Mouse (Mus musculus) CH12.LX (cell line): ENCODE results near the gene Serpina3k. TPM values are rescaled to one million over a fixed set of nuclear protein-coding genes. Genes with fewer than 3 reads are reported as not detected.
"Not testable (repeated sequence)": the region's sequence is repeated elsewhere in the genome, so short reads cannot be mapped to it uniquely, and the experiment has no call there.

Experiments used
- DNase-seq: peaks from one replicate; pipeline ENCODE4 v3.0.0-alpha.2; 2013; ENCODE audit errors: extremely low read depth
- H3K27ac ChIP-seq: 2 replicates; pipeline ENCODE4 v1.5.1; 2012; ENCODE audit warnings: low read depth, mild to moderate bottlenecking, control low read depth, moderate library complexity; ENCODE audit not compliant: insufficient read depth
- H3K27me3 ChIP-seq: replicated peaks from 2 replicates; pipeline ENCODE3; 2012; ENCODE audit warnings: inconsistent platforms
- H3K36me3 ChIP-seq, 2 experiments: replicated peaks in 1 of 2; 2 replicates each; pipeline versions ENCODE3 to v1.6.1; 2012; ENCODE audit warnings: inconsistent platforms in 1 of 2, low read length in 1 of 2, mild to moderate bottlenecking in 1 of 2, mixed read lengths in 1 of 2, moderate library complexity in 1 of 2; ENCODE audit not compliant: control insufficient read depth in 1 of 2, insufficient read depth in 1 of 2
- H3K4me1 ChIP-seq, 2 experiments: 2 replicates each; pipeline ENCODE4 v1.6.1; 2012; ENCODE audit warnings: inconsistent platforms in 1 of 2, moderate library complexity in 1 of 2; ENCODE audit not compliant: insufficient read depth in 2 of 2, control insufficient read depth in 1 of 2
- H3K4me2 ChIP-seq: 2 replicates; pipeline ENCODE4 v1.6.1; 2012; ENCODE audit warnings: low read depth, mild to moderate bottlenecking, control low read depth; ENCODE audit not compliant: poor library complexity, insufficient read depth, severe bottlenecking
- H3K4me3 ChIP-seq, 3 experiments: fragments of 150-350 bp in 1 of 3; sonication (generic) in 1 of 3; replicated peaks in 1 of 3; 2 replicates each; pipeline versions ENCODE3 to v1.5.1; 2011 to 2012; ENCODE audit warnings: low read depth in 2 of 3, low read length in 2 of 3, mild to moderate bottlenecking in 2 of 3, moderate library complexity in 2 of 3, control low read depth in 1 of 3, improper control_type of control experiment in 1 of 3, inconsistent platforms in 1 of 3, mixed read lengths in 1 of 3; ENCODE audit not compliant: poor library complexity in 1 of 3
- H3K79me2 ChIP-seq: replicated peaks from 2 replicates; pipeline ENCODE4 v1.6.1; 2012; ENCODE audit warnings: mild to moderate bottlenecking, moderate library complexity; ENCODE audit not compliant: control insufficient read depth, poor library complexity, insufficient read depth, severe bottlenecking; ENCODE audit errors: extremely low read depth
- H3K9ac ChIP-seq: 2 replicates; pipeline ENCODE4 v1.6.1; 2012; ENCODE audit warnings: low read depth, mild to moderate bottlenecking, control low read depth, moderate library complexity; ENCODE audit not compliant: insufficient read depth
- H3K9me3 ChIP-seq: replicated peaks from 2 replicates; pipeline ENCODE3; 2012; ENCODE audit warnings: low read length, inconsistent platforms, mixed read lengths
- BHLHE40 ChIP-seq: IDR thresholded peaks from 2 replicates; pipeline ENCODE4 v1.6.1; 2011; ENCODE audit warnings: mild to moderate bottlenecking, low read depth, low read length, improper control_type of control experiment
- CHD1 ChIP-seq: IDR thresholded peaks from 2 replicates; pipeline ENCODE4 v1.6.1; 2012; ENCODE audit warnings: low read depth, low read length, improper control_type of control experiment, inconsistent platforms
- CHD2 ChIP-seq: IDR thresholded peaks from 2 replicates; pipeline ENCODE4 v1.6.1; 2011; ENCODE audit warnings: low read length, improper control_type of control experiment
- CTCF ChIP-seq, 2 experiments: IDR thresholded peaks in 1 of 2; conservative IDR thresholded peaks in 1 of 2; 2 replicates each; pipeline ENCODE4 v1.5.1; 2011 to 2012; ENCODE audit warnings: low read depth in 2 of 2, low read length in 2 of 2, improper control_type of control experiment in 1 of 2, inconsistent platforms in 1 of 2, mild to moderate bottlenecking in 1 of 2, moderate library complexity in 1 of 2
- E2F4 ChIP-seq: IDR thresholded peaks from 2 replicates; pipeline ENCODE4 v1.6.1; 2011; ENCODE audit warnings: low read depth, low read length, improper control_type of control experiment; ENCODE audit not compliant: insufficient replicate concordance
- EP300 ChIP-seq: IDR thresholded peaks from 2 replicates; pipeline ENCODE4 v1.6.1; 2011; ENCODE audit warnings: low read length, improper control_type of control experiment
- ETS1 ChIP-seq: conservative IDR thresholded peaks from 2 replicates; pipeline ENCODE4 v1.6.1; 2012; ENCODE audit warnings: low read depth, mild to moderate bottlenecking, inconsistent platforms, low read length, improper control_type of control experiment, moderate library complexity
- GABPA ChIP-seq: IDR thresholded peaks from 2 replicates; pipeline ENCODE4 v1.6.1; 2012; ENCODE audit warnings: low read depth, low read length, improper control_type of control experiment, inconsistent platforms; ENCODE audit not compliant: insufficient replicate concordance
- HCFC1 ChIP-seq: IDR thresholded peaks from 2 replicates; pipeline ENCODE4 v1.6.1; 2012; ENCODE audit warnings: low read depth, mild to moderate bottlenecking, inconsistent platforms, low read length, improper control_type of control experiment
- IRF4 ChIP-seq: IDR thresholded peaks from 2 replicates; pipeline ENCODE4 v1.6.1; 2014; ENCODE audit warnings: low read depth, mild to moderate bottlenecking, inconsistent platforms, low read length, improper control_type of control experiment
- JUN ChIP-seq: IDR thresholded peaks from 2 replicates; pipeline ENCODE4 v1.6.1; 2011; ENCODE audit warnings: low read depth, mild to moderate bottlenecking, low read length, improper control_type of control experiment, moderate library complexity; ENCODE audit not compliant: insufficient read depth
- JUND ChIP-seq: conservative IDR thresholded peaks from 2 replicates; pipeline ENCODE4 v1.6.1; 2011; ENCODE audit warnings: low read depth, low read length, improper control_type of control experiment
- KAT2A ChIP-seq: IDR thresholded peaks from 2 replicates; pipeline ENCODE4 v1.6.1; 2012; ENCODE audit warnings: low read length, improper control_type of control experiment, inconsistent platforms; ENCODE audit not compliant: insufficient replicate concordance
- MAFK ChIP-seq: IDR thresholded peaks from 2 replicates; pipeline ENCODE4 v1.6.1; 2011; ENCODE audit warnings: low read length, improper control_type of control experiment; ENCODE audit not compliant: insufficient replicate concordance
- MAX ChIP-seq: IDR thresholded peaks from 2 replicates; pipeline ENCODE4 v1.6.1; 2011; ENCODE audit warnings: low read length, improper control_type of control experiment
- MAZ ChIP-seq: IDR thresholded peaks from 2 replicates; pipeline ENCODE4 v1.6.1; 2012; ENCODE audit warnings: low read depth, mild to moderate bottlenecking, inconsistent platforms, low read length, improper control_type of control experiment, moderate library complexity
- MXI1 ChIP-seq: IDR thresholded peaks from 2 replicates; pipeline ENCODE4 v1.6.1; 2011; ENCODE audit warnings: mild to moderate bottlenecking, low read depth, low read length, improper control_type of control experiment
- MYC ChIP-seq: IDR thresholded peaks from 2 replicates; pipeline ENCODE4 v1.6.1; 2011; ENCODE audit warnings: low read depth, mild to moderate bottlenecking, improper control_type of control experiment, low read length
- NRF1 ChIP-seq: IDR thresholded peaks from 2 replicates; pipeline ENCODE4 v1.6.1; 2014; ENCODE audit warnings: low read depth, mild to moderate bottlenecking, inconsistent platforms, low read length, improper control_type of control experiment, moderate library complexity
- PAX5 ChIP-seq: IDR thresholded peaks from 2 replicates; pipeline ENCODE4 v1.6.1; 2012; ENCODE audit warnings: low read length, inconsistent platforms, mixed read lengths
- POLR2A ChIP-seq: IDR thresholded peaks from 2 replicates; pipeline ENCODE4 v1.6.1; 2011; ENCODE audit warnings: low read depth, mild to moderate bottlenecking, improper control_type of control experiment, low read length
- POLR2AphosphoS2 ChIP-seq: IDR thresholded peaks from 2 replicates; pipeline ENCODE4 v1.6.1; 2011; ENCODE audit warnings: low read depth, low read length, improper control_type of control experiment
- RAD21 ChIP-seq: IDR thresholded peaks from 2 replicates; pipeline ENCODE4 v1.6.1; 2011; ENCODE audit warnings: low read depth, mild to moderate bottlenecking, low read length, improper control_type of control experiment, moderate library complexity
- RCOR1 ChIP-seq: conservative IDR thresholded peaks from 2 replicates; pipeline ENCODE4 v1.6.1; 2012; ENCODE audit warnings: low read depth, mild to moderate bottlenecking, inconsistent platforms, low read length, improper control_type of control experiment
- SIN3A ChIP-seq: IDR thresholded peaks from 2 replicates; pipeline ENCODE4 v1.6.1; 2012; ENCODE audit warnings: low read length, improper control_type of control experiment, inconsistent platforms
- SMC3 ChIP-seq: IDR thresholded peaks from 2 replicates; pipeline ENCODE4 v1.6.1; 2011; ENCODE audit warnings: low read depth, low read length, improper control_type of control experiment
- TBP ChIP-seq: conservative IDR thresholded peaks from 2 replicates; pipeline ENCODE4 v1.6.1; 2011; ENCODE audit warnings: low read depth, low read length, improper control_type of control experiment
- UBTF ChIP-seq: IDR thresholded peaks from 2 replicates; pipeline ENCODE4 v1.6.1; 2012; ENCODE audit warnings: low read depth, mild to moderate bottlenecking, inconsistent platforms, low read length, improper control_type of control experiment, moderate library complexity
- USF1 ChIP-seq: IDR thresholded peaks from 2 replicates; pipeline ENCODE4 v1.6.1; 2014; ENCODE audit warnings: low read depth, mild to moderate bottlenecking, inconsistent platforms, low read length, improper control_type of control experiment
- USF2 ChIP-seq: conservative IDR thresholded peaks from 2 replicates; pipeline ENCODE4 v1.6.1; 2011; ENCODE audit warnings: low read depth, low read length, improper control_type of control experiment
- ZC3H11A ChIP-seq: IDR thresholded peaks from 2 replicates; pipeline ENCODE4 v1.6.1; 2012; ENCODE audit warnings: low read depth, mild to moderate bottlenecking, inconsistent platforms, low read length, improper control_type of control experiment
- ZKSCAN1 ChIP-seq: IDR thresholded peaks from 2 replicates; pipeline ENCODE4 v1.6.1; 2012; ENCODE audit warnings: low read depth, inconsistent platforms, low read length, improper control_type of control experiment, borderline replicate concordance
- ZMIZ1 ChIP-seq: IDR thresholded peaks from 2 replicates; pipeline ENCODE4 v1.6.1; 2012; ENCODE audit warnings: low read depth, mild to moderate bottlenecking, inconsistent platforms, low read length, improper control_type of control experiment
- ZNF384 ChIP-seq: IDR thresholded peaks from 2 replicates; pipeline ENCODE4 v1.6.1; 2012; ENCODE audit warnings: low read depth, low read length, improper control_type of control experiment, inconsistent platforms
- dilution Hi-C: fragments of 300-500 bp; cut with MboI; formaldehyde crosslinking; loops from 2 replicates; pipeline ENCODE4 v1.14.3; 2020; ENCODE audit warnings: low sequenced_read_pairs; ENCODE audit not compliant: extremely low pct_unique_long_range_greater_than_20kb, extremely low pct_ligation_motif_present
- in situ Hi-C: fragments of 300-500 bp; cut with MboI; formaldehyde crosslinking; loops from 3 replicates; pipeline ENCODE4 v1.14.3; 2019; ENCODE audit warnings: low sequenced_read_pairs, low pct_ligation_motif_present, low pct_unique_long_range_greater_than_20kb, mixed read lengths
- polyA plus RNA-seq: library from polyadenylated mRNA; unstranded; fragments of >175 nt; gene quantifications from 2 replicates; pipeline ENCODE4 v1.2.1, GENCODE M21; 2012; ENCODE audit warnings: low read depth; ENCODE audit not compliant: insufficient read length
- total RNA-seq, 2 experiments: library from RNA; depleted of rRNA; stranded (reverse); fragments of 300-350 nt in 1 of 2; fragments of >200 nt in 1 of 2; gene quantifications; 2 replicates each; pipeline ENCODE4 v1.2.3; 2012 to 2014

Serpina3k gene
- total RNA-seq (2012; rRNA removed) (not detected in 2 replicates), total RNA-seq (2014; rRNA removed) (not detected in 2 replicates), polyA plus RNA-seq (not detected in 2 replicates)

- H3K4me1 ChIP-seq, H3K79me2 ChIP-seq, H3K9ac ChIP-seq, H3K36me3 ChIP-seq, dilution Hi-C loops, H3K9me3 ChIP-seq, H3K27me3 ChIP-seq, DNase-seq, H3K27ac ChIP-seq, in situ Hi-C loops, H3K4me2 ChIP-seq, H3K4me3 ChIP-seq: not testable (repeated sequence)
Measured at GRCm38 (mm10) chr12:104338226-104338625, at the start of gene Serpina3k, which contains the start of gene Serpina3m. Serpina3k (plus strand) TSS chr12:104338486. Serpina3m (plus strand) TSS chr12:104338486.

DNA sequence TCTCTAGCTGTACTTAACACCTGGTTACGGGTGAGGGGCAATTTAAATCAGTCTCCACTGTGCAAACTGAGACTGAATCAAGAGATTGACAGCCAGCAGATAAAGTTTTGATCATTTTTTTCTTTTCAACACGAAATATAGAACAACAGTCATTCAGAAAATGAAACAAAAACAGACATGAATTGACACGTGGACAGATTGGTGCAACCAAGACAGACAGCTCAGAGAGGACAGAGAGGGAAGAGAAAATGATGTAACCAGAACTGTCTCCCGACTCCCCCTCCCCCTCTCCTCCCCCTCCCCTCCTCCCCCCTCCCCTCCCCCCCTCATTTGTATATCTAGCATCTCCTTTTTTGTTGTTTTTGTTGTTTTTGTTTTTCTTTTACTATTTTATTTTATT lies 48.4 kb upstream of the Serpina3k start:
- in situ Hi-C loops: no loop called here
- peaks cover 0 to 6% of the 10 kb centered on the region in 2 experiments; a peak in 2 of 4 replicates for H3K4me1 ChIP-seq
- peak overlapping the region; percentile 71 for H3K4me2 ChIP-seq
- H3K27ac ChIP-seq: no peak overlapping the region
- H3K79me2 ChIP-seq: no peaks in the 10 kb centered on the region
- dilution Hi-C loops: no loop called here
- no peaks in the 10 kb centered on the region for H3K36me3 ChIP-seq
- H3K4me3 ChIP-seq: no peak overlapping the region
- H3K9me3 ChIP-seq: no peaks in the 10 kb centered on the region
- DNase-seq: peak; percentile 54
- no peaks in the 10 kb centered on the region for H3K27me3 ChIP-seq
- H3K9ac ChIP-seq: no peak overlapping the region
- TF ChIP-seq HCFC1: peak; percentile 33; the same call in 1 of the 2 replicates
- TF ChIP-seq USF1: peak; percentile 35; the same call in 1 of the 2 replicates
- 0 out of 2 replicates have a peak, but pooled peaks have one; percentile 22 for TF ChIP-seq CHD2
- no peak for TF ChIP-seq SMC3
- no peak for TF ChIP-seq CTCF (conservative IDR thresholded peaks at IDR 0.05 in 1 of 2, IDR thresholded peaks at IDR 0.05 in 1 of 2; ENCODE audit: low read depth in 2 of 2, low read length in 2 of 2)
- TF ChIP-seq SIN3A: no peak
- peak; percentile 74 for TF ChIP-seq MAX
- no peak for TF ChIP-seq RCOR1
- TF ChIP-seq GABPA: no peak
- TF ChIP-seq POLR2A: no peak
- no peak for TF ChIP-seq RAD21
- TF ChIP-seq NRF1: no peak
- TF ChIP-seq PAX5: no peak
- TF ChIP-seq USF2: no peak
- TF ChIP-seq ETS1: peak; percentile 86
- no peak for TF ChIP-seq TBP
- TF ChIP-seq EP300: peak; percentile 66
- TF ChIP-seq ZC3H11A: no peak
- TF ChIP-seq MAZ: peak; percentile 53; the same call in 1 of the 2 replicates
- no peak for TF ChIP-seq UBTF
- peak; percentile 80 for TF ChIP-seq BHLHE40
- TF ChIP-seq E2F4: no peak
- TF ChIP-seq CHD1: no peak
- TF ChIP-seq MXI1: peak; percentile 31; the same call in 1 of the 2 replicates
- TF ChIP-seq POLR2AphosphoS2: no peak
- peak; percentile 75 for TF ChIP-seq ZNF384
- peak; percentile 84 for TF ChIP-seq JUND
- TF ChIP-seq ZKSCAN1: no peak
- peak; percentile 59; the same call in 1 of the 2 replicates for TF ChIP-seq JUN
- peak; percentile 89 for TF ChIP-seq IRF4
- no peak for TF ChIP-seq KAT2A
- no peak for TF ChIP-seq ZMIZ1
- peak; percentile 92 for TF ChIP-seq MYC
- no peak for TF ChIP-seq MAFK
